In the genomic region with DNA sequence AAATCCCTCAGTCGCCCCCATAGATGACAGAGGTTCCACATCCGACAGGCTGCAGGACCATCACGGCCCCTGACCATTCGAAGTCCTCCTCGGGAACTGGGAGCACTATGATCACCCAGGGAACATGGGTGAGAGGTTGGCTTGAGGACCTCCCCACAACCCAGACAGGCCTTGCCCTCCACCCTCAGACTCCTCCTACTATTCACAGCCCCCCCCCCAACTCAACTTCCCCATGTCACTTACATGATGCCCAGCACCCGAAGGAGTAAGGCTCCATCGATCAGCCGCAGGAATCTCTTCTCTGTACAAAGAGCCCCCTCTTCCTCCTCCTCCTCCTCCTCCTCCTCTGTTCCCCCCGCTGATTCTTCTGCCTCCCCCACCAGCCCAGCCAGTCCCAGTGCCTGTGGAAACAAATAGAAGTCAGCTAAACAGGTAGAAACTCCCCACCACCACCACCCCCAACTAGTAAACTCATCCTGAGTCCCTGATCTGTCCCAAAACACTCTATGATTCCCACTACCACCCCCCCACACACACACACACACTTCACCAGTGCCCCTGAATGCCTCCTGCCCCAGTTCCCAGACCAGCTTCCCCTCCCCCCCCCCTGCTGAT, we compare ENCODE assay signal across 17 mouse cellular contexts. TPM values are rescaled to one million over a fixed set of nuclear protein-coding genes. Genes with fewer than 3 reads are reported as not detected.
DNase-seq lines count a peak whose midpoint lies in the region; ATAC-seq and TF ChIP-seq lines count a peak whose summit lies in the region.
"Had no signal": no experiment of that assay in that cellular context is flagged by ENCODE, and none has a peak within 500 bp of the region (broad histone marks: within the 10 kb centered on the region; RNA-seq: fewer than 3 reads in every experiment).

No protein-coding gene starts in this region.

- intact Hi-C loops in heart, adult 2 months (cut with DNase I) = no loop called here

- no peaks in the 10 kb centered on the region for H3K79me2 ChIP-seq in heart, adult 2 months (replicated peaks; ENCODE audit: control insufficient read depth, insufficient read depth, low read length)

- no peak overlapping the region for H3K9ac ChIP-seq in heart, adult 2 months (ENCODE audit: low read depth, low read length)
- H3K9ac ChIP-seq in liver, embryonic 11.5 days (ENCODE audit: low read depth, low read length) = peak overlapping the region; percentile 45
- H3K9ac ChIP-seq: embryonic facial prominence, embryonic 15.5 days; forebrain, embryonic 15.5 days; limb, embryonic 15.5 days; midbrain, embryonic 12.5 days; neural tube, embryonic 12.5 days had no signal

- 0 out of 2 replicates have a peak overlapping the region, but pooled peaks have one; percentile 30 for H3K27ac ChIP-seq in heart, embryonic 10.5 days
- no peak overlapping the region for H3K27ac ChIP-seq in heart, adult 2 months
- H3K27ac ChIP-seq in spleen, adult 2 months (ENCODE audit: insufficient read depth, low read length) = peak overlapping the region; percentile 57
- no peak overlapping the region for H3K27ac ChIP-seq in liver, embryonic 11.5 days (ENCODE audit: low read depth, low read length)
- H3K27ac ChIP-seq: forebrain, embryonic 15.5 days; left cerebral cortex, adult 2 months; limb, embryonic 15.5 days; midbrain, embryonic 12.5 days; neural tube, embryonic 12.5 days had no signal

- no peaks in the 10 kb centered on the region for H3K9me3 ChIP-seq in heart, embryonic 10.5 days
- no peaks in the 10 kb centered on the region for H3K9me3 ChIP-seq in liver, embryonic 11.5 days (ENCODE audit: control insufficient read depth, low read length)
- H3K9me3 ChIP-seq: embryonic facial prominence, embryonic 15.5 days; forebrain, embryonic 15.5 days; limb, embryonic 15.5 days; midbrain, embryonic 12.5 days; neural tube, embryonic 12.5 days had no signal

- no peak for TF ChIP-seq POLR2A in heart, adult 2 months (IDR thresholded peaks at IDR 0.05; ENCODE audit: insufficient read depth, low read depth, low read length)
- TF ChIP-seq POLR2A in spleen, adult 2 months (IDR thresholded peaks at IDR 0.05; ENCODE audit: low read depth, low read length) = no peak

- 77% methylated on average over 9 of the region's 9 CpGs for WGBS in heart, embryonic 10.5 days
- WGBS in heart, adult 2 months = 76% methylated on average over 9 of the region's 9 CpGs
- WGBS in spleen, adult 2 months = 23% methylated on average over 9 of the region's 9 CpGs
- WGBS in liver, embryonic 11.5 days = 54% methylated on average over 9 of the region's 9 CpGs

- H3K4me1 ChIP-seq in heart, embryonic 10.5 days = peaks cover 35% of the 10 kb centered on the region
- 0 out of 2 replicates have a peak, but pooled peaks cover 2% of the 10 kb centered on the region for H3K4me1 ChIP-seq in heart, adult 2 months (ENCODE audit: control insufficient read depth, insufficient read depth, low read length)
- H3K4me1 ChIP-seq in spleen, adult 2 months (ENCODE audit: control insufficient read depth, insufficient read depth, insufficient read length) = peaks cover 39% of the 10 kb centered on the region
- peaks cover 20% of the 10 kb centered on the region for H3K4me1 ChIP-seq in liver, embryonic 11.5 days (replicated peaks; ENCODE audit: control insufficient read depth, insufficient read depth, low read length)

- H3K4me2 ChIP-seq in liver, embryonic 11.5 days = peak overlapping the region; percentile 47
- H3K4me2 ChIP-seq: embryonic facial prominence, embryonic 15.5 days; forebrain, embryonic 15.5 days; limb, embryonic 15.5 days; midbrain, embryonic 12.5 days; neural tube, embryonic 12.5 days had no signal

- no peak for ATAC-seq in liver, embryonic 11.5 days (replicated peaks; ENCODE audit: low FRiP score)

- TF ChIP-seq CTCF in heart, adult 2 months (IDR thresholded peaks at IDR 0.05) = no peak
- TF ChIP-seq CTCF in spleen, adult 2 months (IDR thresholded peaks at IDR 0.05; ENCODE audit: extremely low read depth, insufficient read depth, insufficient read length, insufficient replicate concordance) = no peak

- H3K4me3 ChIP-seq in heart, embryonic 10.5 days = no peak overlapping the region
- H3K4me3 ChIP-seq in heart, adult 2 months = no peak overlapping the region
- H3K4me3 ChIP-seq in spleen, adult 2 months (ENCODE audit: extremely low read depth, insufficient read depth, insufficient read length) = peak overlapping the region; percentile 67
- peak overlapping the region; percentile 22 for H3K4me3 ChIP-seq in liver, embryonic 11.5 days (ENCODE audit: low read depth, low read length)
- H3K4me3 ChIP-seq: embryonic facial prominence, embryonic 15.5 days; forebrain, embryonic 15.5 days; left cerebral cortex, adult 2 months; limb, embryonic 15.5 days; midbrain, embryonic 12.5 days; neural tube, embryonic 12.5 days had no signal

- no peaks in the 10 kb centered on the region for H3K36me3 ChIP-seq in heart, embryonic 10.5 days
- H3K36me3 ChIP-seq in heart, adult 2 months (ENCODE audit: control insufficient read depth, insufficient read depth, low read length) = no peaks in the 10 kb centered on the region
- peaks cover 7% of the 10 kb centered on the region for H3K36me3 ChIP-seq in spleen, adult 2 months (ENCODE audit: control insufficient read depth, insufficient read depth, low read length)
- H3K36me3 ChIP-seq in liver, embryonic 11.5 days (ENCODE audit: control insufficient read depth, insufficient read depth, low read length) = no peaks in the 10 kb centered on the region
- H3K36me3 ChIP-seq: embryonic facial prominence, embryonic 15.5 days; forebrain, embryonic 15.5 days; limb, embryonic 15.5 days; midbrain, embryonic 12.5 days; neural tube, embryonic 12.5 days had no signal

- DNase-seq in heart, embryonic 10.5 days (ENCODE audit: low spot score) = no peak
- DNase-seq in heart, adult 2 months = no peak
- no peak for DNase-seq in spleen, adult 2 months (ENCODE audit: low read depth in 1 of 2, low spot score in 2 of 2)
- no peak for DNase-seq in spleen, postnatal 36 days (ENCODE audit: low spot score in 2 of 2)
- no peak for DNase-seq in liver, embryonic 11.5 days (ENCODE audit: low spot score)
- DNase-seq in naive thymus-derived CD4-positive, alpha-beta T cell, adult 2 months (ENCODE audit: low read depth) = peak; percentile 30
- no peak for DNase-seq in right cerebral cortex, postnatal 36 days (ENCODE audit: low spot score in 2 of 2)
- no peak for DNase-seq in adrenal gland, adult 18-20 months (ENCODE audit: low spot score in 2 of 2)
- DNase-seq: adrenal gland, adult 2 months; cerebellum, postnatal 36 days; gastrocnemius, postnatal 36 days had no signal

- TF ChIP-seq EP300 in heart, adult 2 months (IDR thresholded peaks at IDR 0.05; ENCODE audit: insufficient read depth, low read depth, low read length) = no peak

- H3K27me3 ChIP-seq in heart, embryonic 10.5 days (ENCODE audit: insufficient read depth, poor library complexity, severe bottlenecking) = peaks cover 34% of the 10 kb centered on the region
- H3K27me3 ChIP-seq in heart, adult 2 months (ENCODE audit: control insufficient read depth, insufficient read depth, low read length) = no peaks in the 10 kb centered on the region
- H3K27me3 ChIP-seq in spleen, adult 2 months (ENCODE audit: control insufficient read depth, insufficient read depth, low read length) = no peaks in the 10 kb centered on the region
- H3K27me3 ChIP-seq in liver, embryonic 11.5 days (replicated peaks; ENCODE audit: control insufficient read depth, insufficient read depth, low read length) = peaks cover 3% of the 10 kb centered on the region; the same call in 1 of the 2 replicates
- H3K27me3 ChIP-seq: forebrain, embryonic 15.5 days had no signal

RNA-seq across cellular contexts. Expression of a gene that starts 0.5 kb away (rescaled TPM):
- polyA plus RNA-seq in heart, embryonic 10.5 days (2016; fragmentation: Nextera tagmentation; extraction: Ambion mirVana) = 0.38 and 0.63 TPM in 2 replicates
- 1 to 10 TPM in 1 of 2 experiments, under 1 TPM in 1; 0.86 to 1.0 TPM for total RNA-seq in heart, adult 2 months (2021)
- polyA plus RNA-seq in heart, adult 2 months (2012; rRNA removed) = 0.94 and 1.8 TPM in 2 replicates
- 82.5 and 106 TPM in 2 replicates for polyA plus RNA-seq in spleen, adult 2 months (2012; rRNA removed)
- 2.8 and 4.4 TPM in 2 replicates for polyA plus RNA-seq in liver, embryonic 11.5 days (2014; fragmentation: Nextera tagmentation; extraction: Ambion mirVana)
- total RNA-seq in adrenal gland, adult 18-20 months (2021) = 1 to 10 TPM; 2.0 TPM

RNA-seq across cellular contexts. Expression of a gene that starts 17.1 kb away (rescaled TPM):
- 10.1 and 14.7 TPM in 2 replicates for polyA plus RNA-seq in heart, embryonic 10.5 days (2016; fragmentation: Nextera tagmentation; extraction: Ambion mirVana)
- 10 to 100 TPM; 15.9 to 17.9 TPM for total RNA-seq in heart, adult 2 months (2021)
- polyA plus RNA-seq in heart, adult 2 months (2012; rRNA removed) = 11.8 and 12.9 TPM in 2 replicates
- polyA plus RNA-seq in spleen, adult 2 months (2012; rRNA removed) = 26.7 and 31.8 TPM in 2 replicates
- 11.5 and 12.6 TPM in 2 replicates for polyA plus RNA-seq in liver, embryonic 11.5 days (2014; fragmentation: Nextera tagmentation; extraction: Ambion mirVana)
- total RNA-seq in adrenal gland, adult 18-20 months (2021) = 10 to 100 TPM; 23.2 to 25.3 TPM

RNA-seq across cellular contexts. Expression of a gene that starts 52.0 kb away (rescaled TPM):
- 89.9 and 116 TPM in 2 replicates for polyA plus RNA-seq in heart, embryonic 10.5 days (2016; fragmentation: Nextera tagmentation; extraction: Ambion mirVana)
- 10 to 100 TPM; 32.0 to 38.5 TPM for total RNA-seq in heart, adult 2 months (2021)
- polyA plus RNA-seq in heart, adult 2 months (2012; rRNA removed) = 67.9 and 71.5 TPM in 2 replicates
- 135 and 150 TPM in 2 replicates for polyA plus RNA-seq in spleen, adult 2 months (2012; rRNA removed)
- 167 and 169 TPM in 2 replicates for polyA plus RNA-seq in liver, embryonic 11.5 days (2014; fragmentation: Nextera tagmentation; extraction: Ambion mirVana)
- total RNA-seq in adrenal gland, adult 18-20 months (2021) = 100 to 1,000 TPM in 1 of 2 experiments, 10 to 100 TPM in 1; 83.2 to 110 TPM

RNA-seq across cellular contexts. Expression of a gene that starts 52.4 kb away (rescaled TPM):
- 166 and 169 TPM in 2 replicates for polyA plus RNA-seq in heart, embryonic 10.5 days (2016; fragmentation: Nextera tagmentation; extraction: Ambion mirVana)
- total RNA-seq in heart, adult 2 months (2021) = 100 to 1,000 TPM; 651 to 766 TPM
- polyA plus RNA-seq in heart, adult 2 months (2012; rRNA removed) = 411 and 490 TPM in 2 replicates
- 54.6 and 59.4 TPM in 2 replicates for polyA plus RNA-seq in spleen, adult 2 months (2012; rRNA removed)
- polyA plus RNA-seq in liver, embryonic 11.5 days (2014; fragmentation: Nextera tagmentation; extraction: Ambion mirVana) = 106 and 117 TPM in 2 replicates
- 100 to 1,000 TPM; 303 to 375 TPM for total RNA-seq in adrenal gland, adult 18-20 months (2021)

Comparison
In these comparisons a context has a peak if more than half of its experiments do, and no peak if none do; other contexts are left out.
1. H3K27ac ChIP-seq: peak in heart, embryonic 10.5 days (single experiment) and spleen, adult 2 months (single experiment); none in heart, adult 2 months (single experiment) and liver, embryonic 11.5 days (single experiment).
2. H3K4me3 ChIP-seq: peak in spleen, adult 2 months (single experiment) and liver, embryonic 11.5 days (single experiment); none in heart, embryonic 10.5 days (single experiment) and heart, adult 2 months (single experiment).
3. RNA of a gene that starts 0.5 kb away (polyA plus RNA-seq): 82.5 to 106 TPM in spleen, adult 2 months; 2.8 to 4.4 TPM in liver, embryonic 11.5 days, 0.94 to 1.8 TPM in heart, adult 2 months and 0.38 to 0.63 TPM in heart, embryonic 10.5 days; every median in the first group is over 10 times any median in the second.